Mouse (Mus musculus): ENCODE measurements at regions not wholly inside any gene's neighbourhood (a gene's known extent, or its start where the extent isn't known, plus 50 kb on each side); places are given as distances from the start of the nearest gene placed in this dataset.

GRCm38 (mm10) chr4:142639340-142639733 lies 400.1 kb upstream of the Kazn start:
- no peak overlapping the region for H3K27ac ChIP-seq (ENCODE audit: insufficient read depth, low read length)
- no peak for TF ChIP-seq CTCF (IDR thresholded peaks at IDR 0.05; ENCODE audit: low read depth, low read length)
- no peak for TF ChIP-seq EP300 (IDR thresholded peaks at IDR 0.05; ENCODE audit: insufficient read depth, low read depth, low read length)
- TF ChIP-seq POLR2A (IDR thresholded peaks at IDR 0.05; ENCODE audit: insufficient read depth, low read length): no peak
- H3K4me1 ChIP-seq (ENCODE audit: control insufficient read depth, insufficient read depth, low read length): no peaks in the 10 kb centered on the region
- no peaks in the 10 kb centered on the region for H3K27me3 ChIP-seq (ENCODE audit: control insufficient read depth, insufficient read depth, low read length, poor library complexity, severe bottlenecking)
- H3K9me3 ChIP-seq (replicated peaks; ENCODE audit: control insufficient read depth, insufficient read depth, low read length, poor library complexity, severe bottlenecking): no peaks in the 10 kb centered on the region
- H3K9ac ChIP-seq (ENCODE audit: low read depth, poor library complexity, severe bottlenecking): no peak overlapping the region
- H3K4me3 ChIP-seq (ENCODE audit: low read depth, low read length): no peak overlapping the region
- H3K36me3 ChIP-seq (ENCODE audit: control insufficient read depth, insufficient read depth, low read length, poor library complexity, severe bottlenecking): no peaks in the 10 kb centered on the region

- Histone ChIP-seq H3K4me3 (ENCODE audit: low read depth, low read length) (no peak overlapping the region), H3K4me1 (ENCODE audit: control insufficient read depth, insufficient read depth, low read length) (no peaks in the 10 kb centered on the region), H3K27me3 (ENCODE audit: control insufficient read depth, insufficient read depth, low read length, poor library complexity, severe bottlenecking) (no peaks in the 10 kb centered on the region), H3K9me3 (replicated peaks; ENCODE audit: control insufficient read depth, insufficient read depth, low read length, poor library complexity, severe bottlenecking) (no peaks in the 10 kb centered on the region), H3K9ac (ENCODE audit: low read depth, poor library complexity, severe bottlenecking) (no peak overlapping the region), H3K36me3 (ENCODE audit: control insufficient read depth, insufficient read depth, low read length, poor library complexity, severe bottlenecking) (no peaks in the 10 kb centered on the region), H3K27ac (ENCODE audit: insufficient read depth, low read length) (no peak overlapping the region)
- TF ChIP-seq EP300 (IDR thresholded peaks at IDR 0.05; ENCODE audit: insufficient read depth, low read depth, low read length) (no peak), CTCF (IDR thresholded peaks at IDR 0.05; ENCODE audit: low read depth, low read length) (no peak), POLR2A (IDR thresholded peaks at IDR 0.05; ENCODE audit: insufficient read depth, low read length) (no peak)
These were observed 399.6 kb upstream of the Kazn start for GRCm38 (mm10) chr4:142638733-142639339.

DNA sequence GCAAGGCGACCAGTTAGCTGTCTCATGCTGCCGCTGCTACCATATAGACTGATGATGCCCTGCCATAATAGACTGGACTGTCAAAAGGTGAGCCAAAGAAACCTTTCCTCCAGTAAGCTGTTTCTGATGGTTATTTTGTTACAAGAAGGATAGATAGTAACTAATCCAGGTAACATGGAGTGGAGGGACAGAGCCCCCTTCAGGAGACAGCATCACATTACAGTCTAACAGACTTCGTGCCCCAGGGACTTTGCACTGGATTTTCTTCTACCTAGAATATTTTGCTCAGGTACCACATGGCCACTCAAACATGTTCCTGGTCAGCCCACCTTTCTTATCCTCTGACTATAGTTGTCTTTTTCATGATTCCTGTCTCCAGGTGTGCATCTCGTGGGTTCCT lies 398.9 kb upstream of the Kazn start:
- Histone ChIP-seq H3K4me1 (ENCODE audit: control insufficient read depth, insufficient read depth, low read length) (no peaks in the 10 kb centered on the region), H3K27ac (ENCODE audit: insufficient read depth, low read length) (no peak overlapping the region), H3K9ac (ENCODE audit: low read depth, poor library complexity, severe bottlenecking) (no peak overlapping the region), H3K4me3 (ENCODE audit: low read depth, low read length) (no peak overlapping the region), H3K27me3 (ENCODE audit: control insufficient read depth, insufficient read depth, low read length, poor library complexity, severe bottlenecking) (no peaks in the 10 kb centered on the region), H3K9me3 (replicated peaks; ENCODE audit: control insufficient read depth, insufficient read depth, low read length, poor library complexity, severe bottlenecking) (no peaks in the 10 kb centered on the region), H3K36me3 (ENCODE audit: control insufficient read depth, insufficient read depth, low read length, poor library complexity, severe bottlenecking) (no peaks in the 10 kb centered on the region)
- TF ChIP-seq EP300 (IDR thresholded peaks at IDR 0.05; ENCODE audit: insufficient read depth, low read depth, low read length): no peak
- no peak for TF ChIP-seq POLR2A (IDR thresholded peaks at IDR 0.05; ENCODE audit: insufficient read depth, low read length)
- TF ChIP-seq CTCF (IDR thresholded peaks at IDR 0.05; ENCODE audit: low read depth, low read length): no peak

- Histone ChIP-seq H3K36me3 (ENCODE audit: control insufficient read depth, insufficient read depth, low read length, poor library complexity, severe bottlenecking) (no peaks in the 10 kb centered on the region), H3K4me3 (ENCODE audit: low read depth, low read length) (no peak overlapping the region), H3K9me3 (replicated peaks; ENCODE audit: control insufficient read depth, insufficient read depth, low read length, poor library complexity, severe bottlenecking) (no peaks in the 10 kb centered on the region), H3K27me3 (ENCODE audit: control insufficient read depth, insufficient read depth, low read length, poor library complexity, severe bottlenecking) (no peaks in the 10 kb centered on the region; the same call in 1 of the 2 replicates), H3K9ac (ENCODE audit: low read depth, poor library complexity, severe bottlenecking) (no peak overlapping the region), H3K4me1 (ENCODE audit: control insufficient read depth, insufficient read depth, low read length) (no peaks in the 10 kb centered on the region), H3K27ac (ENCODE audit: insufficient read depth, low read length) (no peak overlapping the region)
- TF ChIP-seq EP300 (IDR thresholded peaks at IDR 0.05; ENCODE audit: insufficient read depth, low read depth, low read length): no peak
- no peak for TF ChIP-seq CTCF (IDR thresholded peaks at IDR 0.05; ENCODE audit: low read depth, low read length)
- TF ChIP-seq POLR2A (IDR thresholded peaks at IDR 0.05; ENCODE audit: insufficient read depth, low read length): no peak
These were observed 395.2 kb upstream of the Kazn start for GRCm38 (mm10) chr4:142634398-142634797.

DNA sequence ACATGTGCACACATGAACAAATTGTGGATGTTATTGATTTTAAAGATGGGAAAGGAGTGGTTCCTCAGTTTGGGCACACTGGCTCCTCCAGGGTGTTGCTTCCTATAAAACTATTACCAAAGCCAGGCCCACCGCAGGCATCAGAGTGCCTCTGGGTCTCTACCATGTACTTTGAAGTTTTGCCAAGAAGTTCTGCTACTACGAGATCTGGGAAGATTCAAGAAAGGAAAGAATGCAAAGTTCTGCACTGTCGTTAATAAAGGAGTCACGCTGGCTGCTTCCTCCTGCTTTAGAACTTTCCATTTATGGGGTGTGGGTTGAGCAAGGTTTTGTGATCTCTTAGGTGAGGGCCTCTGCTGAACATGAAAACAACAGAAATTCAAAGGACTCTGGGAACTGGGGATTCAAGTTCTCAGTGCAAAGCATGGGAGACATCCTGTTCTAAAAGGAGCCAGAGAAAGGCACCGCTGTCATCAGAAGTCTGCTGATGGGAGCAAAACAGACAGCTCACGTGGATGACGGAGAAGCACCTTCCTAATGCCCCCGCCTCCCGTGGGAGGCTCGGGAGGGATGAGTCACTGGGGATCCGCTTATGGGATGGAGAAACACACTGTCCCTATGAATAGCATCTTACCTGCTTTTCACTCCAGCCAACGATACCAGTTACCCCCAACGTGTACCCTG lies 394.6 kb upstream of the Kazn start:
- no peaks in the 10 kb centered on the region for H3K4me1 ChIP-seq (ENCODE audit: control insufficient read depth, insufficient read depth, low read length)
- no peaks in the 10 kb centered on the region; the same call in 1 of the 2 replicates for H3K27me3 ChIP-seq (ENCODE audit: control insufficient read depth, insufficient read depth, low read length, poor library complexity, severe bottlenecking)
- H3K9me3 ChIP-seq (replicated peaks; ENCODE audit: control insufficient read depth, insufficient read depth, low read length, poor library complexity, severe bottlenecking): no peaks in the 10 kb centered on the region

DNA sequence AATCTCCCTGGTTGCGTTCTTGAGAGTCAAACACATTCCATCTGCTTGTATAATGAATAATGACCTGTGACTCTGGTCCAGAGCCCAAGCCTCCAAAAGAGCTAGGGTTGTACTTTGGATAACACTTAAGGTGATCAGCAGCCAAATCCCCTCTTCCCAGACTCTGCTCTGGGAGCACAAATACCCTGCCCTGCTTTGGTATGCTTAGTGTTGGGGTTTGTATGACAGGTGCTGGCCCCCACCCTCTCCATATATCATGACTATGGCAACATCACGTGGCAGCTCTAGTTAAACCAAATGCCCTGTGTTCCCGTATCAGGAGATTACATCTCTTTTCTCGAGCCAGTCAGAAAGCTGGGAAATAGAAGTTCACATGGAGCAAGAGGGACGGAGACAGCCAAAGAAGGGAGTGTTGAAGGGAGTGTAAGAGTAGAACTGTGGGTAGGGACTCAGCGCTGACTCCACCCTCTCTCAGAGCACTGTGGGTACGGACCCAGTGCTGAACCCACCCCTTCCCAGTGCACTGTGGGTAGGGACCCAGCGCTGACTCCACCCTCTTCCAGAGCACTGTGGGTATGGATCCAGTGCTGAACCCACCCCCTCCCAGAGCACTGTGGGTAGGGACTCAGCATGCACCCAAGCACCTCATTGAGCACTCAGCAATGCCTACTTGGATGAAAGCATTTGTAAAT lies 387.4 kb upstream of the Kazn start:
- H3K9ac ChIP-seq (ENCODE audit: low read depth, poor library complexity, severe bottlenecking): no peak overlapping the region
- no peak overlapping the region for H3K27ac ChIP-seq (ENCODE audit: insufficient read depth, low read length)
- H3K27me3 ChIP-seq (ENCODE audit: control insufficient read depth, insufficient read depth, low read length, poor library complexity, severe bottlenecking): no peaks in the 10 kb centered on the region
- TF ChIP-seq CTCF (IDR thresholded peaks at IDR 0.05; ENCODE audit: low read depth, low read length) (no peak), POLR2A (IDR thresholded peaks at IDR 0.05; ENCODE audit: insufficient read depth, low read length) (no peak), EP300 (IDR thresholded peaks at IDR 0.05; ENCODE audit: insufficient read depth, low read depth, low read length) (no peak)
- H3K9me3 ChIP-seq (replicated peaks; ENCODE audit: control insufficient read depth, insufficient read depth, low read length, poor library complexity, severe bottlenecking): no peaks in the 10 kb centered on the region
- H3K36me3 ChIP-seq (ENCODE audit: control insufficient read depth, insufficient read depth, low read length, poor library complexity, severe bottlenecking): no peaks in the 10 kb centered on the region
- no peak overlapping the region for H3K4me3 ChIP-seq (ENCODE audit: low read depth, low read length)
- no peaks in the 10 kb centered on the region for H3K4me1 ChIP-seq (ENCODE audit: control insufficient read depth, insufficient read depth, low read length)

More for the DNA sequence above, 394.6 kb upstream of the Kazn start:
- Histone ChIP-seq H3K9ac (ENCODE audit: low read depth, poor library complexity, severe bottlenecking) (no peak overlapping the region), H3K36me3 (ENCODE audit: control insufficient read depth, insufficient read depth, low read length, poor library complexity, severe bottlenecking) (no peaks in the 10 kb centered on the region), H3K27ac (ENCODE audit: insufficient read depth, low read length) (no peak overlapping the region), H3K4me3 (ENCODE audit: low read depth, low read length) (no peak overlapping the region)
- TF ChIP-seq CTCF (IDR thresholded peaks at IDR 0.05; ENCODE audit: low read depth, low read length) (no peak), POLR2A (IDR thresholded peaks at IDR 0.05; ENCODE audit: insufficient read depth, low read length) (no peak), EP300 (IDR thresholded peaks at IDR 0.05; ENCODE audit: insufficient read depth, low read depth, low read length) (no peak)
